Mouse (Mus musculus) intestine, postnatal 0 days (tissue): ENCODE results near the gene Krtap10-4. TPM values are rescaled to one million over a fixed set of nuclear protein-coding genes. Genes with fewer than 3 reads are reported as not detected.
A peak's percentile ranks its signal among the peaks of the same experiment; 100 is the strongest.

Experiments used
- ATAC-seq: fragments of 200-750 bp; cut with Nextera tagmentation; 2 replicates; pipeline ENCODE4 v1.8.0; 2017; ENCODE audit warnings: mild to moderate bottlenecking, moderate TSS enrichment, moderate library complexity
- H3K27ac ChIP-seq: fragments of 300-500 bp; sonication (generic); 2 replicates; pipeline ENCODE4 v1.5.1; 2014; ENCODE audit warnings: mild to moderate bottlenecking, low read depth, low read length, moderate library complexity
- H3K27me3 ChIP-seq: fragments of 300-500 bp; sonication (generic); replicated peaks from 2 replicates; pipeline ENCODE4 v1.6.1; 2014; ENCODE audit warnings: low read length, mixed read lengths; ENCODE audit not compliant: control insufficient read depth, insufficient read depth
- H3K36me3 ChIP-seq: fragments of 300-500 bp; sonication (generic); 2 replicates; pipeline ENCODE4 v1.6.1; 2014; ENCODE audit warnings: mild to moderate bottlenecking, moderate library complexity; ENCODE audit not compliant: control insufficient read depth, insufficient read depth
- H3K4me1 ChIP-seq: fragments of 300-500 bp; sonication (generic); replicated peaks from 2 replicates; pipeline ENCODE4 v1.6.1; 2014; ENCODE audit warnings: antibody characterized with exemption, low read length, mixed read lengths; ENCODE audit not compliant: control insufficient read depth, insufficient read depth
- H3K4me2 ChIP-seq: fragments of 300-500 bp; sonication (generic); replicated peaks from 2 replicates; pipeline ENCODE4 v1.6.1; 2014; ENCODE audit warnings: low read depth, mild to moderate bottlenecking, moderate library complexity
- H3K4me3 ChIP-seq: fragments of 300-500 bp; sonication (generic); 2 replicates; pipeline ENCODE4 v1.5.1; 2014; ENCODE audit warnings: low read depth, low read length
- H3K9ac ChIP-seq: fragments of 300-500 bp; sonication (generic); 2 replicates; pipeline ENCODE4 v1.6.1; 2014; ENCODE audit warnings: mild to moderate bottlenecking, low read depth, low read length
- H3K9me3 ChIP-seq: fragments of 300-500 bp; sonication (generic); 2 replicates; pipeline ENCODE4 v1.6.1; 2016; ENCODE audit warnings: mixed run types; ENCODE audit not compliant: control insufficient read depth
- CTCF ChIP-seq: sonication (generic); IDR thresholded peaks from 2 replicates; pipeline ENCODE4 v1.5.1; 2016; ENCODE audit warnings: low read depth, mild to moderate bottlenecking, control low read depth, antibody characterized with exemption, moderate library complexity
- WGBS: fragments of 180-500 bp; shearing (Covaris S2); extraction: QIAGEN DNeasy Blood & Tissue Kit; methylation state at CpG from one replicate; pipeline ENCODE4 v1.1.7; 2014; 5-methylcytosine and 5-hydroxymethylcytosine counted together
- polyA plus RNA-seq: library from polyadenylated mRNA; unstranded; fragments of >200 nt; fragmentation: Nextera tagmentation; extraction: Ambion mirVana; gene quantifications from 2 replicates; pipeline ENCODE4 v1.2.1, GENCODE M21; 2015

The Krtap10-4 gene
- polyA plus RNA-seq, 1 experiment from 2014 or later = not detected

- Histone ChIP-seq H3K4me3 (no peak overlapping the region), H3K36me3 (no peaks in the 10 kb centered on the region), H3K27ac (no peak overlapping the region), H3K4me2 (no peak overlapping the region), H3K9me3 (peaks cover 8% of the 10 kb centered on the region; the same call in 1 of the 2 replicates), H3K27me3 (no peaks in the 10 kb centered on the region), H3K9ac (no peak overlapping the region), H3K4me1 (no peaks in the 10 kb centered on the region)
- peak; percentile 59 for ATAC-seq
- WGBS = 46% methylated on average over 2 of the region's 2 CpGs
- TF ChIP-seq CTCF = no peak
Observed at GRCm38 (mm10) chr10:77847538-77847937, 20.6 kb upstream of the Krtap10-4 start.

- peaks cover 8% of the 10 kb centered on the region; the same call in 1 of the 2 replicates for H3K9me3 ChIP-seq
- ATAC-seq = 0 out of 2 replicates have a peak, but pooled peaks have one; percentile 8
- no peaks in the 10 kb centered on the region for H3K4me1 ChIP-seq
- no peak overlapping the region for H3K27ac ChIP-seq
- no peak overlapping the region for H3K9ac ChIP-seq
- WGBS = 12% methylated on average over 2 of the region's 2 CpGs
- H3K36me3 ChIP-seq = no peaks in the 10 kb centered on the region
- no peak overlapping the region for H3K4me2 ChIP-seq
- H3K27me3 ChIP-seq = no peaks in the 10 kb centered on the region
- H3K4me3 ChIP-seq = no peak overlapping the region
- TF ChIP-seq CTCF = no peak
Observed at GRCm38 (mm10) chr10:77846961-77847360, 20.1 kb upstream of the Krtap10-4 start.

GRCm38 (mm10) chr10:77846503-77846902 lies 19.6 kb upstream of the Krtap10-4 start, which contains the start of gene Gm36176:
Gene Gm36176, plus strand, starts transcription at chr10:77846803.
- whole genome bisulfite sequencing = 76% methylated on average over 2 of the region's 3 CpGs
- TF ChIP-seq CTCF = no peak

DNA sequence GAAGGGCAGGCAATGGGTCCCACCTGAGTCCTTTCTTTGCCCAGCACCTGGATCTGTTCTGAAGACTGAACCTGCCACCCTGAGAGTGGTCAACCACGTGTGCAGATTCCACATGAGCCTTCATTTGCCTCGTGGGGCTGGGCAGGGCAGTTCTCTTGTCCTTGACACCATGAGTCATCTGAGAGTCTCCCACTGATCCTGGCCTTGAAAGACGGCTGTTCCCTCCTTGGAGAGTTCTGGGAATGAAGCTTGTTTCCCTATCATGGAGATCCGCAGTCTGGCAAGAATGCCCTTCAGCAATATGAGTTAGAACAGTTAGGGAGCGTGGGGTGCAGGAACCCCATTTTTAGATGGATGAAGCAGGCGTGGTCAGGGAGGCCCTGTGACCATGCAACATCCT lies 12.1 kb upstream of the Krtap10-4 start:
- no peak for ATAC-seq
- H3K36me3 ChIP-seq = no peaks in the 10 kb centered on the region

More at GRCm38 (mm10) chr10:77846503-77846902, 19.6 kb upstream of the Krtap10-4 start, which contains the start of gene Gm36176:
- Histone ChIP-seq H3K9ac (no peak within 1 kb of the TSS), H3K9me3 (peaks cover 9% of the 10 kb centered on the region; the same call in 1 of the 2 replicates), H3K27me3 (no peaks in the 10 kb centered on the region), H3K4me1 (no peaks in the 10 kb centered on the region), H3K4me3 (no peak within 1 kb of the TSS), H3K4me2 (no peak within 1 kb of the TSS), H3K36me3 (no peaks in the 10 kb centered on the region), H3K27ac (no peak within 1 kb of the TSS)
- ATAC-seq = no peak

DNA sequence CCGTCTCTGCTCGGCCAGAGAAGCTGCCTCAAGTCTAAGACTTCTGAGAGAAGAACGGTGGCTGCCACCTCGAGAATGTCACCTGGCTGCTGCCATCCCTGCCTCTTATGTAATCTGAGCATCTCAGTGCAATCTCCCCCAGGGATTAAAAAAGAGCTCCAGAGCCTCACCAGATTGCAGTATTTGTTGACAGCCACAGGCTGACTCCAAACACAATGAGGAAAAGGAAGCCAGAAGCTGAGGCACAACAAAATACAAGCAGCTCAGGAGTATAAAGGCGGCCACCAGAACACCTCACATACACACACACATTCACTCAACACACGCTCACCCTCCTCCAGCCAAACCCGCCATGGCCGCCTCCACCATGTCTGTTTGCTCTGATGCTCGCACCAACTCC lies 8.8 kb upstream of the Krtap10-4 start, which contains the start of gene Krtap10-10:
Gene Krtap10-10, plus strand, starts transcription at position 301 of the 400 bp plus-strand sequence.
- no peaks in the 10 kb centered on the region for H3K4me1 ChIP-seq
- no peaks in the 10 kb centered on the region for H3K9me3 ChIP-seq
- H3K27ac ChIP-seq = no peak within 1 kb of the TSS
- no peak within 1 kb of the TSS for H3K9ac ChIP-seq
- H3K36me3 ChIP-seq = no peaks in the 10 kb centered on the region
- TF ChIP-seq CTCF = no peak
- no peaks in the 10 kb centered on the region for H3K27me3 ChIP-seq
- 69% methylated on average over 9 of the region's 9 CpGs for WGBS
- no peak within 1 kb of the TSS for H3K4me2 ChIP-seq
- ATAC-seq = no peak
- no peak within 1 kb of the TSS for H3K4me3 ChIP-seq

More for the DNA sequence above, 12.1 kb upstream of the Krtap10-4 start:
- Histone ChIP-seq H3K9me3 (peaks cover 8% of the 10 kb centered on the region; the same call in 1 of the 2 replicates), H3K27ac (no peak overlapping the region), H3K4me3 (no peak overlapping the region), H3K4me2 (no peak overlapping the region), H3K27me3 (no peaks in the 10 kb centered on the region), H3K4me1 (no peaks in the 10 kb centered on the region), H3K9ac (no peak overlapping the region)
- WGBS = 61% methylated on average over 6 of the region's 6 CpGs
- no peak for TF ChIP-seq CTCF

DNA sequence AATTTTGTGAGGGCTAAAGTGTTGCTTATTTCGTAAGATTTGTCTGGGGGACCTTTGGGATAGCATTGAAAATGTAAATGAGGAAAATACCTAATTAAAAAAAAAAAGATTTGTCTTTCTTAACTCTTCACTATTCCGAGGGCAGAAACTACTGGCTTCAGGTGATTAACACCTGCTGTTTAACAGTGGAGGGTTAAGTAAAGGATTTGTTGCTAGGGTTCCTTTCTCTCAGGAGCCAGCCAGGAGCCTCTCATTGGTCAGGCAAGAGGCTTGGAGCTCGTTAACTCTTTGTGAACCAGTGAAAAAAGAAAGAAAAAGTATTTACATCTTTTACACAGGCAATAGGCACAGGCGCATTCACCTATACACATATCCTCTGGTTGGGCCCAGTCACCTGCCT lies 7.7 kb downstream of the Krtap10-4 start:
- 45% methylated on average over 4 of the region's 4 CpGs for WGBS
- ATAC-seq = no peak

More for the DNA sequence above, 7.7 kb downstream of the Krtap10-4 start:
- H3K27me3 ChIP-seq = no peaks in the 10 kb centered on the region
- no peak overlapping the region for H3K4me3 ChIP-seq
- no peaks in the 10 kb centered on the region for H3K4me1 ChIP-seq
- H3K4me2 ChIP-seq = no peak overlapping the region
- no peaks in the 10 kb centered on the region for H3K9me3 ChIP-seq
- H3K36me3 ChIP-seq = no peaks in the 10 kb centered on the region
- no peak overlapping the region for H3K9ac ChIP-seq
- no peak overlapping the region for H3K27ac ChIP-seq
- TF ChIP-seq CTCF = no peak
